Mouse (Mus musculus) E14TG2a.4 (cell line): ENCODE data around the gene Nup214.

ENCODE experiments used
- CTCF ChIP-seq: conservative IDR thresholded peaks from 2 replicates; pipeline ENCODE4 v1.5.1; 2014; ENCODE audit warnings: low read length
- POU5F1 ChIP-seq: IDR thresholded peaks from 2 replicates; pipeline ENCODE4 v1.6.1; 2014; ENCODE audit warnings: low read length, borderline replicate concordance

- TF ChIP-seq CTCF (no peak), POU5F1 (no peak)
Observed at GRCm38 (mm10) chr2:32084872-32085199, 110.6 kb downstream of the Nup214 start.
